Mouse (Mus musculus) neutrophil, adult 83 days (primary cell): Measurements from ENCODE around the gene Prpf4. TPM values are rescaled to one million over a fixed set of nuclear protein-coding genes. Genes with fewer than 3 reads are reported as not detected.

ENCODE experiments used
- total RNA-seq, 2 experiments: library from RNA; stranded (reverse); gene quantifications; one replicate each; pipeline ENCODE4 v1.2.4; 2023

Gene Prpf4
- total RNA-seq = 1 to 10 TPM; 8.6 to 9.6 TPM

DNA sequence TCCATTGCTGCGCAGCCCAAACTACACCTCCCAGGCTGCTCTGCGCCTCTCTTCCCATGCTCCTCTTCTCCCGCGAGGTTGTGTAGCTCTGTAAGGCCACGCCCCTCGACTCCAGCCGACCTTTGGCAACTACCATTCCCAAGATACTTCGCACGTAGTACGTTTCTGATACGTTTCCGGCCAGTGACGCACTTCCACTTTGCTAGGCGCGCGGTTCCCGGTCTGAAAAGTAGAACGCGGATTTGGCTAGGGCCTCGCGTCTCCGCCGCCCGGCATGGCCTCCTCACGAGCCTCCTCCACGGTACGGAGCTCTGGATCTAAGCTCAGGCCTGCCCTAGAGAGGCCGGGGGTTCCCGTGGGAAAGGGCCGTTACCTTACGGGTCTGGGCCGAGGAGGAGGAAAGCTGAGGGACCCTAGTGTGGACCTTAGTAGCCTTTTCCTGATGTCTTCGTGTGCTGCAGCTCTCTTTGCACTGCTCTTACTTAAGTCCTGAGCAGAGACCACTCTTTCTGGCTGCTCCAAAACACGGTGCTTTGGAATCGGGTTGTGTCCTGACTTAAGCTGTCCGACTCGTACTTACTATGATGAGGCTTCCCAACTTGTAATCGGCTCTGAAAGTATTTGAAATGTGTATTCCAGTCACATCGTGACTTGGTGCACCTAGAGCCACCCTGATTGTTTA, at the start of gene Prpf4, which contains the start of gene Cdc26:
Gene Prpf4, plus strand, starts transcription at position 197 of the 682 bp plus-strand sequence.
Gene Cdc26, minus strand, starts transcription at position 42 of the 682 bp plus-strand sequence.

DNA sequence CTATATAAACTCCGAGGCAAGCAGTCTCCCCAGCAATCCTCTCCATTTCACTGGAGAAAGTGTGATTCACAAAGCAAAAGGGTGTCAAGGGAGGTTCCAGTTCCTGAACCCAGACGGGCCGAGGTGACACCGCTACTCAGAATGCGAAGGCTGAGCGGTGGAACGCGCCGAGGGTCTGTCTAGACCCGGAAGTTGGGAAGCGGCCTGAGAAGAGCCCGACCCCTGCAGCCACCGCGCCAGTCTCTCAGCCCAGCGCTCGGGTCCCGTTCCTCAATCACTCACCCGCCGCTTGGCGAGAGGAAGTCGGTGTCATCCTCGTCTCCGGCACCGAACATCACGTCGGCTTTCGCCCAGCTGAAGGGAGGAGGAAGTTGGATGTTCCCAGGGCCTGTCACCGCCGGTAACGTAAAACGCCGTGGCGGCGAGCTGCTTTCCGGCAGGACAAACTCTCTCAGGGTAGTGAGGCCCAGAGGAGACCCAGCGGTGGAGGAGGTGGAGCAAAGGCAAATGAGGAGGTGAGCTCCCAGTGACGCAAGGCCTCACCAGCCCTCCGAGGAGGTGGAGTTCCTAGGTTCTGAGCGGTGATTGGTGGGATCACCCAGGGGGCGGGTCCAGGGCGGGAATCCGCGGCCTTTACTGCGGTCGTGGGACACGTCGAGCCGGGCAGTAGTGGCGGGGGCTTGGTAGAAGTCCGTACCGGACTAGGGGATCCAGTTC, 48.4 kb upstream of the Prpf4 start, which contains the start of the genes Fkbp15 and Slc31a1:
Gene Fkbp15, minus strand, starts transcription at position 461 of the 717 bp plus-strand sequence.
Gene Slc31a1, plus strand, starts transcription at position 640 of the 717 bp plus-strand sequence.

DNA sequence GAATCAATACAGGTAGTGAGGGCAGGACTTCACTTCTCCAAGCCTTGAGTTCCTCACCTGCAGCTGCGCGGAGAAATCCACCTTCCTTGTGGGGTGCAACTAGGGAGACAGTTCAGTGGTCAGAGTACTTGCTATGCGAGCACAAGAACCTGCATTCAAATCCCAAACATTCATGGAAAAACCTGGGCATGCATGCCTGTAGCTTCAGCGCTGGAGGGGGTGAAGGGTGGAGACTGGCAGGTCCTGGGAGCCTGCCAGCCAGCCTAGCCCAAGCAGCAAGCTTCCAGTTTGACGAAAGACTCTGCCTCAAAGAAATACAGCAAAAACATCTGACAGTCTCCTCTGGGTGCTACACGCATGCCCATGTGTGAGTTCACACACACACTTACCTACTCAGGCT, 26.5 kb downstream of the Prpf4 start, which contains the start of gene Rnf183:
Gene Rnf183, minus strand, starts transcription at position 172 of the 400 bp plus-strand sequence.

DNA sequence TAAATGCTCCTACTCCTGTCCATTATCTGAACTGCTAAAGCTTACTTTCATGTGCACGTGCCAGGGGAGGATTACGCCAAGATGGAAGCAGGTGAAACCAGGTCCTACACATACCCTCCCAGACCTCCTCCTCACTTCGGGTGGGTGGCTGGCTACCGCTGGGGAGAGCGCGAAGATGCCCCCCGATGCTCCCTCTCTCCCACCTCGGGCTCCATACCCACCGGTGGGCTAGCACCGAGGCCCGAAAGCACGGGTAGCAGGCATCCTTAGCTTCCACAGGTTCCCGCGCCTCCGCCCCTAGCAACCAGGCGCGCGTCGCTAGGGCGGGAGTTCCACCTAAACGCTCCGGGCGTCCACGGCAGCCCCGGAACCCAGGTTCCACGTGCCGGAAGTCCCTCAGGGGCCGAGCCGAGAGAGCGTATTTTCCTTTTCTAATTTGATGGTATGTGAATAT, 62.0 kb downstream of the Prpf4 start, which contains the start of gene Wdr31:
Gene Wdr31, minus strand, starts transcription at position 299 of the 454 bp plus-strand sequence.

Other genes starting within 250 kb of the Prpf4 start
- not detected for gene Zfp37, start 177.8 kb upstream of the Prpf4 start, total RNA-seq
- 10 to 100 TPM; 54.1 to 57.5 TPM for gene Slc31a2, start 146.2 kb upstream of the Prpf4 start, total RNA-seq
- 10 to 100 TPM; 79.1 to 90.5 TPM for gene Fkbp15, start 48.2 kb upstream of the Prpf4 start, total RNA-seq
- gene Slc31a1, start 48.1 kb upstream of the Prpf4 start, total RNA-seq = 10 to 100 TPM; 11.5 to 13.3 TPM
- 10 to 100 TPM; 38.3 to 41.6 TPM for gene Cdc26, start 155 bp upstream of the Prpf4 start, total RNA-seq
- gene Rnf183, start 26.5 kb downstream of the Prpf4 start, total RNA-seq = not detected
- 1 to 10 TPM in 1 of 2 experiments, not detected in 1; 1.3 TPM for gene Wdr31, start 62.1 kb downstream of the Prpf4 start, total RNA-seq
- gene Bspry, start 71.3 kb downstream of the Prpf4 start, total RNA-seq = not detected
- gene Hdhd3, start 94.7 kb downstream of the Prpf4 start, total RNA-seq = 1 to 10 TPM in 1 of 2 experiments, under 1 TPM in 1; 0.37 to 1.1 TPM
- gene Alad, start 111.1 kb downstream of the Prpf4 start, total RNA-seq = 10 to 100 TPM; 35.6 to 53.8 TPM
- 10 to 100 TPM; 16.0 to 23.5 TPM for gene Pole3, start 116.3 kb downstream of the Prpf4 start, total RNA-seq
- gene 4933430I17Rik, start 116.6 kb downstream of the Prpf4 start, total RNA-seq = not detected
- gene Rgs3, start 151.1 kb downstream of the Prpf4 start, total RNA-seq = 10 to 100 TPM; 71.8 to 78.5 TPM